Mouse (Mus musculus): ENCODE measurements around the gene Hmga1b. TPM values are rescaled to one million over a fixed set of nuclear protein-coding genes. Genes with fewer than 3 reads are reported as not detected.

Hmga1b gene
- polyA plus RNA-seq, 1 experiment from 2014 or later = 1.5 TPM

- H3K4me2 ChIP-seq (ENCODE audit: low read depth, low read length) = no peak overlapping the region
- no peaks in the 10 kb centered on the region for H3K36me3 ChIP-seq (ENCODE audit: control insufficient read depth, insufficient read depth)
- no peak for ATAC-seq (ENCODE audit: low read depth)
- peaks cover 6% of the 10 kb centered on the region for H3K4me1 ChIP-seq (ENCODE audit: control insufficient read depth, low read depth, low read length)
- no peak overlapping the region for H3K4me3 ChIP-seq (ENCODE audit: low read depth, low read length)
- no peaks in the 10 kb centered on the region for H3K9me3 ChIP-seq (replicated peaks; ENCODE audit: control insufficient read depth, low read length)
- WGBS (ENCODE audit: insufficient replicate concordance) = 70% methylated on average over 10 of the region's 10 CpGs
- no peak overlapping the region for H3K9ac ChIP-seq (ENCODE audit: low read depth, low read length)
- H3K27me3 ChIP-seq (ENCODE audit: control insufficient read depth, insufficient read depth, low read depth, low read length) = no peaks in the 10 kb centered on the region; the same call in 1 of the 2 replicates
- no peak overlapping the region for H3K27ac ChIP-seq (ENCODE audit: low read length)
Observed at GRCm38 (mm10) chr11:120730331-120730870, 32.2 kb upstream of the Hmga1b start.

GRCm38 (mm10) chr11:120731395-120731794 lies 31.2 kb upstream of the Hmga1b start:
- H3K36me3 ChIP-seq (ENCODE audit: control insufficient read depth, insufficient read depth) = no peaks in the 10 kb centered on the region
- H3K27ac ChIP-seq (ENCODE audit: low read length) = no peak overlapping the region
- H3K4me3 ChIP-seq (ENCODE audit: low read depth, low read length) = no peak overlapping the region
- no peak for ATAC-seq (ENCODE audit: low read depth)
- peaks cover 6% of the 10 kb centered on the region for H3K4me1 ChIP-seq (ENCODE audit: control insufficient read depth, low read depth, low read length)
- WGBS (ENCODE audit: insufficient replicate concordance) = 80% methylated on average over 1 of the region's 1 CpGs
- no peaks in the 10 kb centered on the region; the same call in 1 of the 2 replicates for H3K27me3 ChIP-seq (ENCODE audit: control insufficient read depth, insufficient read depth, low read depth, low read length)
- no peak overlapping the region for H3K4me2 ChIP-seq (ENCODE audit: low read depth, low read length)
- H3K9ac ChIP-seq (ENCODE audit: low read depth, low read length) = no peak overlapping the region
- H3K9me3 ChIP-seq (replicated peaks; ENCODE audit: control insufficient read depth, low read length) = no peaks in the 10 kb centered on the region

GRCm38 (mm10) chr11:120731858-120732680 lies 30.5 kb upstream of the Hmga1b start, which contains the start of gene Cbr2:
Gene Cbr2, minus strand, starts transcription at chr11:120732114.
- Histone ChIP-seq H3K9ac (ENCODE audit: low read depth, low read length) (no peak within 1 kb of the TSS), H3K4me1 (ENCODE audit: control insufficient read depth, low read depth, low read length) (peaks cover 6% of the 10 kb centered on the region), H3K4me3 (ENCODE audit: low read depth, low read length) (no peak within 1 kb of the TSS), H3K9me3 (replicated peaks; ENCODE audit: control insufficient read depth, low read length) (no peaks in the 10 kb centered on the region), H3K27me3 (ENCODE audit: control insufficient read depth, insufficient read depth, low read depth, low read length) (no peaks in the 10 kb centered on the region; the same call in 1 of the 2 replicates), H3K36me3 (ENCODE audit: control insufficient read depth, insufficient read depth) (no peaks in the 10 kb centered on the region), H3K4me2 (ENCODE audit: low read depth, low read length) (no peak within 1 kb of the TSS), H3K27ac (ENCODE audit: low read length) (no peak within 1 kb of the TSS)
- no peak for ATAC-seq (ENCODE audit: low read depth)
- 66% methylated on average over 12 of the region's 12 CpGs for WGBS (ENCODE audit: insufficient replicate concordance)

GRCm38 (mm10) chr11:120733521-120733920 lies 29.1 kb upstream of the Hmga1b start:
- Histone ChIP-seq H3K9ac (ENCODE audit: low read depth, low read length) (no peak overlapping the region), H3K4me1 (ENCODE audit: control insufficient read depth, low read depth, low read length) (peaks cover 4% of the 10 kb centered on the region; the same call in 1 of the 2 replicates), H3K27ac (ENCODE audit: low read length) (no peak overlapping the region), H3K4me2 (ENCODE audit: low read depth, low read length) (no peak overlapping the region), H3K27me3 (ENCODE audit: control insufficient read depth, insufficient read depth, low read depth, low read length) (no peaks in the 10 kb centered on the region; the same call in 1 of the 2 replicates), H3K9me3 (replicated peaks; ENCODE audit: control insufficient read depth, low read length) (no peaks in the 10 kb centered on the region), H3K4me3 (ENCODE audit: low read depth, low read length) (no peak overlapping the region), H3K36me3 (ENCODE audit: control insufficient read depth, insufficient read depth) (no peaks in the 10 kb centered on the region)
- ATAC-seq (ENCODE audit: low read depth) = no peak
- 50% methylated on average over 6 of the region's 6 CpGs for WGBS (ENCODE audit: insufficient replicate concordance)

GRCm38 (mm10) chr11:120736424-120736823 lies 26.2 kb upstream of the Hmga1b start:
- Histone ChIP-seq H3K36me3 (ENCODE audit: control insufficient read depth, insufficient read depth) (no peaks in the 10 kb centered on the region), H3K9me3 (replicated peaks; ENCODE audit: control insufficient read depth, low read length) (no peaks in the 10 kb centered on the region), H3K27ac (ENCODE audit: low read length) (no peak overlapping the region), H3K4me3 (ENCODE audit: low read depth, low read length) (no peak overlapping the region), H3K27me3 (ENCODE audit: control insufficient read depth, insufficient read depth, low read depth, low read length) (no peaks in the 10 kb centered on the region), H3K4me1 (ENCODE audit: control insufficient read depth, low read depth, low read length) (no peaks in the 10 kb centered on the region), H3K4me2 (ENCODE audit: low read depth, low read length) (no peak overlapping the region), H3K9ac (ENCODE audit: low read depth, low read length) (no peak overlapping the region)
- WGBS (ENCODE audit: insufficient replicate concordance) = 53% methylated on average over 6 of the region's 6 CpGs
- ATAC-seq (ENCODE audit: low read depth) = no peak

GRCm38 (mm10) chr11:120740981-120741380 lies 21.6 kb upstream of the Hmga1b start:
- no peaks in the 10 kb centered on the region for H3K27me3 ChIP-seq (ENCODE audit: control insufficient read depth, insufficient read depth, low read depth, low read length)
- 75% methylated on average over 5 of the region's 5 CpGs for WGBS (ENCODE audit: insufficient replicate concordance)
- no peak for ATAC-seq (ENCODE audit: low read depth)
- no peaks in the 10 kb centered on the region for H3K4me1 ChIP-seq (ENCODE audit: control insufficient read depth, low read depth, low read length)
- H3K4me3 ChIP-seq (ENCODE audit: low read depth, low read length) = no peak overlapping the region
- H3K9ac ChIP-seq (ENCODE audit: low read depth, low read length) = no peak overlapping the region
- no peaks in the 10 kb centered on the region for H3K36me3 ChIP-seq (ENCODE audit: control insufficient read depth, insufficient read depth)
- no peak overlapping the region for H3K27ac ChIP-seq (ENCODE audit: low read length)
- H3K4me2 ChIP-seq (ENCODE audit: low read depth, low read length) = no peak overlapping the region
- no peaks in the 10 kb centered on the region for H3K9me3 ChIP-seq (replicated peaks; ENCODE audit: control insufficient read depth, low read length)

GRCm38 (mm10) chr11:120744121-120744701 lies 18.4 kb upstream of the Hmga1b start:
- Histone ChIP-seq H3K4me2 (ENCODE audit: low read depth, low read length) (no peak overlapping the region), H3K9me3 (replicated peaks; ENCODE audit: control insufficient read depth, low read length) (no peaks in the 10 kb centered on the region), H3K9ac (ENCODE audit: low read depth, low read length) (no peak overlapping the region), H3K4me3 (ENCODE audit: low read depth, low read length) (no peak overlapping the region), H3K36me3 (ENCODE audit: control insufficient read depth, insufficient read depth) (no peaks in the 10 kb centered on the region), H3K27me3 (ENCODE audit: control insufficient read depth, insufficient read depth, low read depth, low read length) (no peaks in the 10 kb centered on the region), H3K4me1 (ENCODE audit: control insufficient read depth, low read depth, low read length) (no peaks in the 10 kb centered on the region), H3K27ac (ENCODE audit: low read length) (no peak overlapping the region)
- WGBS (ENCODE audit: insufficient replicate concordance) = 57% methylated on average over 7 of the region's 7 CpGs
- ATAC-seq (ENCODE audit: low read depth) = no peak

- no peak overlapping the region for H3K4me3 ChIP-seq (ENCODE audit: low read depth, low read length)
- 46% methylated on average over 4 of the region's 4 CpGs for WGBS (ENCODE audit: insufficient replicate concordance)
- H3K36me3 ChIP-seq (ENCODE audit: control insufficient read depth, insufficient read depth) = no peaks in the 10 kb centered on the region
- ATAC-seq (ENCODE audit: low read depth) = no peak
- H3K4me1 ChIP-seq (ENCODE audit: control insufficient read depth, low read depth, low read length) = no peaks in the 10 kb centered on the region
- H3K4me2 ChIP-seq (ENCODE audit: low read depth, low read length) = no peak overlapping the region
- no peak overlapping the region for H3K27ac ChIP-seq (ENCODE audit: low read length)
- H3K9me3 ChIP-seq (replicated peaks; ENCODE audit: control insufficient read depth, low read length) = no peaks in the 10 kb centered on the region
- no peak overlapping the region for H3K9ac ChIP-seq (ENCODE audit: low read depth, low read length)
- no peaks in the 10 kb centered on the region for H3K27me3 ChIP-seq (ENCODE audit: control insufficient read depth, insufficient read depth, low read depth, low read length)
Observed at GRCm38 (mm10) chr11:120747974-120748373, 14.6 kb upstream of the Hmga1b start.

- no peak for ATAC-seq (ENCODE audit: low read depth)
- H3K4me3 ChIP-seq (ENCODE audit: low read depth, low read length) = no peak overlapping the region
- H3K9ac ChIP-seq (ENCODE audit: low read depth, low read length) = no peak overlapping the region
- H3K9me3 ChIP-seq (replicated peaks; ENCODE audit: control insufficient read depth, low read length) = no peaks in the 10 kb centered on the region
- H3K27me3 ChIP-seq (ENCODE audit: control insufficient read depth, insufficient read depth, low read depth, low read length) = no peaks in the 10 kb centered on the region
- H3K36me3 ChIP-seq (ENCODE audit: control insufficient read depth, insufficient read depth) = no peaks in the 10 kb centered on the region
- H3K4me1 ChIP-seq (ENCODE audit: control insufficient read depth, low read depth, low read length) = no peaks in the 10 kb centered on the region
- no peak overlapping the region for H3K27ac ChIP-seq (ENCODE audit: low read length)
- WGBS (ENCODE audit: insufficient replicate concordance) = 44% methylated on average over 8 of the region's 8 CpGs
- H3K4me2 ChIP-seq (ENCODE audit: low read depth, low read length) = no peak overlapping the region
Observed at GRCm38 (mm10) chr11:120749430-120749829, 13.2 kb upstream of the Hmga1b start.

Measured in liver, embryonic 16.5 days (tissue).